Mouse (Mus musculus): ENCODE measurements around the gene Casr. TPM values are rescaled to one million over a fixed set of nuclear protein-coding genes. Genes with fewer than 3 reads are reported as not detected.

The Casr gene
- 0.92 and 1.00 TPM in 2 replicates for polyA plus RNA-seq (2012; rRNA removed)

- TF ChIP-seq CTCF (IDR thresholded peaks at IDR 0.05; ENCODE audit: borderline replicate concordance, control insufficient read depth, extremely low read depth, insufficient read depth, low read length, poor library complexity) (no peak), POLR2A (IDR thresholded peaks at IDR 0.05; ENCODE audit: control insufficient read depth, extremely low read depth, insufficient read depth, low read length, poor library complexity) (no peak)
- no peaks in the 10 kb centered on the region for H3K36me3 ChIP-seq (ENCODE audit: control insufficient read depth, insufficient read depth, low read length)
- H3K4me3 ChIP-seq (ENCODE audit: control insufficient read depth, insufficient read depth, low read length), result no peak within 1 kb of the TSS
- WGBS, result 11% methylated on average over 36 of the region's 36 CpGs
- H3K27me3 ChIP-seq (ENCODE audit: control insufficient read depth, insufficient read depth, low read length), result no peaks in the 10 kb centered on the region
- no peak for DNase-seq
- H3K4me1 ChIP-seq (replicated peaks; ENCODE audit: control insufficient read depth, insufficient read depth, low read length), result no peaks in the 10 kb centered on the region
- H3K27ac ChIP-seq (ENCODE audit: control insufficient read depth, insufficient read depth, low read length), result no peak within 1 kb of the TSS
Observed at GRCm38 (mm10) chr16:36561386-36562338, at the start of gene Casr. Casr (minus strand) TSS chr16:36562141.

- Histone ChIP-seq H3K27ac (ENCODE audit: control insufficient read depth, insufficient read depth, low read length) (no peak overlapping the region), H3K4me3 (ENCODE audit: control insufficient read depth, insufficient read depth, low read length) (no peak overlapping the region), H3K27me3 (ENCODE audit: control insufficient read depth, insufficient read depth, low read length) (no peaks in the 10 kb centered on the region), H3K36me3 (ENCODE audit: control insufficient read depth, insufficient read depth, low read length) (no peaks in the 10 kb centered on the region), H3K4me1 (replicated peaks; ENCODE audit: control insufficient read depth, insufficient read depth, low read length) (no peaks in the 10 kb centered on the region)
- TF ChIP-seq POLR2A (IDR thresholded peaks at IDR 0.05; ENCODE audit: control insufficient read depth, extremely low read depth, insufficient read depth, low read length, poor library complexity) (no peak), CTCF (IDR thresholded peaks at IDR 0.05; ENCODE audit: borderline replicate concordance, control insufficient read depth, extremely low read depth, insufficient read depth, low read length, poor library complexity) (no peak)
- WGBS, result 83% methylated on average over 3 of the region's 3 CpGs
- DNase-seq, result no peak
Observed at GRCm38 (mm10) chr16:36602632-36603031, 40.7 kb upstream of the Casr start.

DNA sequence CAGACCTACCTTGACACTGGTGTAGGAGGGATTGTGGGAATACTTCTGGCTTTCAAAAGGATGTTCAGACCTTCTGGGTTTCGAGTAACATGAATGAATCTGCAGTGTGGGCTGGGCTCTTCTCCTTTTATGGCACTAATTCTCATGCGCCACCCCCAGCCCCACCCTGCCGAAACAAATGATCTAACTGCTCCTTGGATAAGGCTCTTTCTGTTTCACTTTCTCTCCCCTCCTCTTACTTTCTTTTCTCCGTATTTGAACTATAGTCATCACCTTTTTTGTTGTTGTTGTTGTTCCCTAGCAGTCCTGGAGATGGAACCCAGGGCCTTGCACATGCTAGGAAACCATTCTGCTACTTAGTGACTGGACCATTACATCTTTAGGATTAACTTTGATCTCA, 36.3 kb upstream of the Casr start:
- no peaks in the 10 kb centered on the region for H3K36me3 ChIP-seq (ENCODE audit: control insufficient read depth, insufficient read depth, low read length)
- H3K27me3 ChIP-seq (ENCODE audit: control insufficient read depth, insufficient read depth, low read length), result no peaks in the 10 kb centered on the region
- H3K27ac ChIP-seq (ENCODE audit: control insufficient read depth, insufficient read depth, low read length), result no peak overlapping the region
- WGBS, result 6% methylated on average over 4 of the region's 4 CpGs
- H3K4me1 ChIP-seq (replicated peaks; ENCODE audit: control insufficient read depth, insufficient read depth, low read length), result no peaks in the 10 kb centered on the region
- no peak for TF ChIP-seq POLR2A (IDR thresholded peaks at IDR 0.05; ENCODE audit: control insufficient read depth, extremely low read depth, insufficient read depth, low read length, poor library complexity)
- no peak overlapping the region for H3K4me3 ChIP-seq (ENCODE audit: control insufficient read depth, insufficient read depth, low read length)
- DNase-seq, result no peak

- Histone ChIP-seq H3K4me1 (replicated peaks; ENCODE audit: control insufficient read depth, insufficient read depth, low read length) (no peaks in the 10 kb centered on the region), H3K27ac (ENCODE audit: control insufficient read depth, insufficient read depth, low read length) (no peak overlapping the region), H3K4me3 (ENCODE audit: control insufficient read depth, insufficient read depth, low read length) (no peak overlapping the region), H3K36me3 (ENCODE audit: control insufficient read depth, insufficient read depth, low read length) (no peaks in the 10 kb centered on the region), H3K27me3 (ENCODE audit: control insufficient read depth, insufficient read depth, low read length) (no peaks in the 10 kb centered on the region)
- WGBS, result 95% methylated on average over 10 of the region's 10 CpGs
- no peak for DNase-seq
- TF ChIP-seq POLR2A (IDR thresholded peaks at IDR 0.05; ENCODE audit: control insufficient read depth, extremely low read depth, insufficient read depth, low read length, poor library complexity) (no peak), CTCF (IDR thresholded peaks at IDR 0.05; ENCODE audit: borderline replicate concordance, control insufficient read depth, extremely low read depth, insufficient read depth, low read length, poor library complexity) (no peak)
Observed at GRCm38 (mm10) chr16:36596671-36597410, 34.9 kb upstream of the Casr start.

DNA sequence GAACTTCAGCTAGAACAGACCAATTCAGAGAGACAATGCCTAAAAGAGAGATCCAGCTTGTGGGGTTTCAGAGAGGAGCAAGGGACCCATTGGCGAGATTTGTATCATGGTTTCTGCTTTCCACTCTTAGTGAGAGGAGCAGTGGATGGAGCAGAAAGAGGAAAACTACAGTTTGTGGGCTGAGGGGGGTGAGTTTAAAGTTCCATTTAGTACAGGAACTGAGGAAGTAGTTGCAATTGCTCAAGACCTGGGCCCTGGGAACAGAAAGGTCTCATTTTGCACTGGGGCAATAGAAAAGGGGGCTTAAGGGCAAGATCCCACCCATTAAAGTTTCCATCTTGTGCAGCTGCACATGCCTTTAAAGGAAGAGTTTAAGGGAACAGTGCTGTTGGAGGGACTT, 28.0 kb upstream of the Casr start:
- H3K27me3 ChIP-seq (ENCODE audit: control insufficient read depth, insufficient read depth, low read length), result no peaks in the 10 kb centered on the region
- TF ChIP-seq CTCF (IDR thresholded peaks at IDR 0.05; ENCODE audit: borderline replicate concordance, control insufficient read depth, extremely low read depth, insufficient read depth, low read length, poor library complexity), result no peak
- TF ChIP-seq POLR2A (IDR thresholded peaks at IDR 0.05; ENCODE audit: control insufficient read depth, extremely low read depth, insufficient read depth, low read length, poor library complexity), result no peak
- WGBS, result 38% methylated on average over 1 of the region's 1 CpGs
- no peak overlapping the region for H3K4me3 ChIP-seq (ENCODE audit: control insufficient read depth, insufficient read depth, low read length)
- H3K36me3 ChIP-seq (ENCODE audit: control insufficient read depth, insufficient read depth, low read length), result no peaks in the 10 kb centered on the region
- no peak overlapping the region for H3K27ac ChIP-seq (ENCODE audit: control insufficient read depth, insufficient read depth, low read length)
- no peaks in the 10 kb centered on the region for H3K4me1 ChIP-seq (replicated peaks; ENCODE audit: control insufficient read depth, insufficient read depth, low read length)
- DNase-seq, result no peak

- TF ChIP-seq CTCF (IDR thresholded peaks at IDR 0.05; ENCODE audit: borderline replicate concordance, control insufficient read depth, extremely low read depth, insufficient read depth, low read length, poor library complexity) (no peak), POLR2A (IDR thresholded peaks at IDR 0.05; ENCODE audit: control insufficient read depth, extremely low read depth, insufficient read depth, low read length, poor library complexity) (no peak)
- Histone ChIP-seq H3K27me3 (ENCODE audit: control insufficient read depth, insufficient read depth, low read length) (no peaks in the 10 kb centered on the region), H3K4me3 (ENCODE audit: control insufficient read depth, insufficient read depth, low read length) (no peak overlapping the region), H3K4me1 (replicated peaks; ENCODE audit: control insufficient read depth, insufficient read depth, low read length) (no peaks in the 10 kb centered on the region), H3K36me3 (ENCODE audit: control insufficient read depth, insufficient read depth, low read length) (no peaks in the 10 kb centered on the region), H3K27ac (ENCODE audit: control insufficient read depth, insufficient read depth, low read length) (no peak overlapping the region)
- 4% methylated on average over 4 of the region's 4 CpGs for WGBS
- no peak for DNase-seq
Observed at GRCm38 (mm10) chr16:36587971-36588370, 26.0 kb upstream of the Casr start.
